Mouse (Mus musculus): ENCODE results near the gene Pald1.

The Pald1 gene

GRCm38 (mm10) chr10:61370273-61370979 is 12.9 kb downstream of the Pald1 start:
- no peak for DNase-seq (ENCODE audit: low read depth, low spot score)

- no peak for DNase-seq (ENCODE audit: low read depth, low spot score)
These were observed 13.6 kb downstream of the Pald1 start for GRCm38 (mm10) chr10:61369755-61370154.

GRCm38 (mm10) chr10:61365902-61366301 is 17.4 kb downstream of the Pald1 start:
- DNase-seq (ENCODE audit: low read depth, low spot score) = peak; percentile 57

- no peak for DNase-seq (ENCODE audit: low read depth, low spot score)
These were observed 18.9 kb downstream of the Pald1 start for GRCm38 (mm10) chr10:61364431-61364830.

GRCm38 (mm10) chr10:61362992-61363391 is 20.3 kb downstream of the Pald1 start:
- DNase-seq (ENCODE audit: low read depth, low spot score) = no peak

- no peak for DNase-seq (ENCODE audit: low read depth, low spot score)
These were observed 20.8 kb downstream of the Pald1 start for GRCm38 (mm10) chr10:61362483-61362882.

GRCm38 (mm10) chr10:61360667-61361066 is 22.7 kb downstream of the Pald1 start:
- no peak for DNase-seq (ENCODE audit: low read depth, low spot score)

- DNase-seq (ENCODE audit: low read depth, low spot score) = no peak
These were observed 23.9 kb downstream of the Pald1 start for GRCm38 (mm10) chr10:61359411-61359810.

- no peak for DNase-seq (ENCODE audit: low read depth, low spot score)
These were observed 25.7 kb downstream of the Pald1 start for GRCm38 (mm10) chr10:61357658-61358057.

GRCm38 (mm10) chr10:61356568-61356967 is 26.8 kb downstream of the Pald1 start:
- DNase-seq (ENCODE audit: low read depth, low spot score) = no peak

- DNase-seq (ENCODE audit: low read depth, low spot score) = peak; percentile 30
These were observed 27.2 kb downstream of the Pald1 start for GRCm38 (mm10) chr10:61356095-61356494.

- no peak for DNase-seq (ENCODE audit: low read depth, low spot score)
These were observed 27.7 kb downstream of the Pald1 start for GRCm38 (mm10) chr10:61355611-61356010.

GRCm38 (mm10) chr10:61351216-61351615 is 32.1 kb downstream of the Pald1 start:
- DNase-seq (ENCODE audit: low read depth, low spot score) = no peak

- no peak for DNase-seq (ENCODE audit: low read depth, low spot score)
These were observed 37.0 kb downstream of the Pald1 start for GRCm38 (mm10) chr10:61346374-61346773.

- DNase-seq (ENCODE audit: low read depth, low spot score) = no peak
These were observed 38.2 kb downstream of the Pald1 start for GRCm38 (mm10) chr10:61345179-61345578.

GRCm38 (mm10) chr10:61343950-61344349 is 39.4 kb downstream of the Pald1 start:
- DNase-seq (ENCODE audit: low read depth, low spot score) = peak; percentile 67

GRCm38 (mm10) chr10:61342750-61343149 is 40.6 kb downstream of the Pald1 start:
- no peak for DNase-seq (ENCODE audit: low read depth, low spot score)

GRCm38 (mm10) chr10:61341557-61341956 is 41.8 kb downstream of the Pald1 start:
- DNase-seq (ENCODE audit: low read depth, low spot score) = peak; percentile 76

- DNase-seq (ENCODE audit: low read depth, low spot score) = no peak
These were observed 42.3 kb downstream of the Pald1 start for GRCm38 (mm10) chr10:61341045-61341444.

- no peak for DNase-seq (ENCODE audit: low read depth, low spot score)
These were observed 43.1 kb downstream of the Pald1 start for GRCm38 (mm10) chr10:61340247-61340646.

- DNase-seq (ENCODE audit: low read depth, low spot score) = no peak
These were observed 44.1 kb downstream of the Pald1 start for GRCm38 (mm10) chr10:61339216-61339615.

- DNase-seq (ENCODE audit: low read depth, low spot score) = no peak
These were observed 45.7 kb downstream of the Pald1 start for GRCm38 (mm10) chr10:61337665-61338064.

GRCm38 (mm10) chr10:61336592-61336991 is 46.7 kb downstream of the Pald1 start:
- no peak for DNase-seq (ENCODE audit: low read depth, low spot score)

GRCm38 (mm10) chr10:61336137-61336536 is 47.2 kb downstream of the Pald1 start:
- peak; percentile 92 for DNase-seq (ENCODE audit: low read depth, low spot score)

Data from 3T3-L1 (cell line).